Mouse (Mus musculus): ENCODE data around the gene Actbl2. TPM values are rescaled to one million over a fixed set of nuclear protein-coding genes. Genes with fewer than 3 reads are reported as not detected.

The Actbl2 gene
- polyA plus RNA-seq (2014; fragmentation: Nextera tagmentation; extraction: Ambion mirVana), result not detected in 2 replicates

DNA sequence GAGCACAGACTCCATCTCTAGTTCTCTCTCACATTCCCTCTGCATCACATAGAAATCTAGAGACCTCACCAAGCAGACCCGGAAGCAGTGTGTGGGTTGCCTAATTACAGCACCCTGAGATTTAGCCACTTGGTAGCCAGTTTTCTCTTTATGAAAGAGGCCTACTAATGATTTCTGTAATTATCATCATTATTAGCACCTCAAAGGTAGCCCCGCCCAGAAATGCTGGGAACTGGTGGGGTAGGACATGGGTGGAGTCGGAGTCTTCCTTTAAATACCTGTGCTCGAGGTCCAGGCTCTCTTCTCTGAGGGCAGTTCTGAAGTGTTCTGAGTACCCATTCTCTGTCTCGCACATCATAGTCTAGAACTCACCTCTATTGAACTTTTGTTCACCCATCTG, at the start of gene Actbl2:
TSS of gene Actbl2 (plus strand) at position 301 of the 400 bp plus-strand sequence.
- Histone ChIP-seq H3K36me3 (ENCODE audit: control insufficient read depth, insufficient read depth, low read length) (no peaks in the 10 kb centered on the region), H3K9ac (ENCODE audit: low read length) (no peak within 1 kb of the TSS), H3K4me2 (ENCODE audit: low read length) (no peak within 1 kb of the TSS), H3K27ac (replicated peaks in 1 of 2; ENCODE audit: control insufficient read depth in 1 of 2, insufficient read depth in 1 of 2, low read depth in 2 of 2, low read length in 2 of 2) (no peak within 1 kb of the TSS), H3K4me3 (ENCODE audit: control insufficient read depth in 1 of 2, insufficient read depth in 1 of 2, low read depth in 1 of 2, low read length in 2 of 2) (no peak within 1 kb of the TSS), H3K9me3 (ENCODE audit: control insufficient read depth, low read length) (no peaks in the 10 kb centered on the region), H3K27me3 (ENCODE audit: control insufficient read depth, insufficient read depth, low read length) (no peaks in the 10 kb centered on the region), H3K4me1 (ENCODE audit: control insufficient read depth in 2 of 2, insufficient read depth in 2 of 2, low read length in 2 of 2) (no peaks in the 10 kb centered on the region)
- ATAC-seq (ENCODE audit: insufficient number of reproducible peaks, insufficient read depth, low FRiP score, low read depth), result no peak
- WGBS, result 86% methylated on average over 5 of the region's 5 CpGs

DNA sequence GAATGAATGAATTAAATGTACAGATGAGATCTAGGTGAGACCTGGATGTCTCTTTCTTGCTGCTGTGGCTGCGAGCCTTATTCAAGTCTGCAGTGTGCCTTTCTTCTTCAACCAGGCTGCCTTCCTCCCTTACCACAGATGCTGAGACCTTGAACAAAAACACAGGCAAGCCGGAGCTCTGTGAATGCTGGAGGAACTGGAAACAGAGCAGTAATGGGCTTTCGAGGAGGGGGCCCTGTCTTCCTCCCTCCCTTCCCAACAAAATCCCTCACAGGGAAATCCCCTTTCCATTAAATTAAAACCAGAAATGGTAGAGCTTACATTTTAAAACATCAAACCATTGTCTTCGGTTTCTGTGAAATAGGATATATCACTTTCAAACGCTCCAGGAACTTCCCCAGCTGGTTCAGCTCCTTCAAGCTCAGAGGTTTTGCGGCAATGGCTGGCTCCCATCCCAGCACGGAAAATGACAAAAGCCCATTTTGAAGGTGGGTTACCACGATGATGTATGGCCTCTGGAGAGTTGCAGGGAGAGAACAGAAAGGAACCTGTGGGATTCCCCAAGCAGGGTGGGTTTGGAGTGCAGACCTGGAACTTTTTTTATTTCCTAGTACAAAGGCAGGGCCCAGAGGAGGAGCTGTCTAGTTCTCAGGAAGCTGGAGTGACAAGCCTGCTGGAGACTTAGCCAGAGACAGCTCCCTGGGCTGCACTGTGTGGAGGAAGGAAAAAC, 44.0 kb upstream of the Actbl2 start:
- no peak overlapping the region for H3K9ac ChIP-seq (ENCODE audit: low read length)
- H3K4me1 ChIP-seq (ENCODE audit: control insufficient read depth in 2 of 2, insufficient read depth in 2 of 2, low read length in 2 of 2), result peaks cover 0 to 2% of the 10 kb centered on the region in 2 experiments; a peak in 1 of 4 replicates
- 62% methylated on average over 8 of the region's 8 CpGs for WGBS
- no peak for ATAC-seq (ENCODE audit: insufficient number of reproducible peaks, insufficient read depth, low FRiP score, low read depth)
- no peaks in the 10 kb centered on the region for H3K27me3 ChIP-seq (ENCODE audit: control insufficient read depth, insufficient read depth, low read length)
- peak overlapping the region in 1 of 2 experiments; percentile 20; a peak in 1 of 4 replicates for H3K27ac ChIP-seq (replicated peaks in 1 of 2; ENCODE audit: control insufficient read depth in 1 of 2, insufficient read depth in 1 of 2, low read depth in 2 of 2, low read length in 2 of 2)
- H3K36me3 ChIP-seq (ENCODE audit: control insufficient read depth, insufficient read depth, low read length), result no peaks in the 10 kb centered on the region
- H3K9me3 ChIP-seq (ENCODE audit: control insufficient read depth, low read length), result no peaks in the 10 kb centered on the region
- no peak overlapping the region for H3K4me3 ChIP-seq (ENCODE audit: control insufficient read depth in 1 of 2, insufficient read depth in 1 of 2, low read depth in 1 of 2, low read length in 2 of 2)
- no peak overlapping the region for H3K4me2 ChIP-seq (ENCODE audit: low read length)

DNA sequence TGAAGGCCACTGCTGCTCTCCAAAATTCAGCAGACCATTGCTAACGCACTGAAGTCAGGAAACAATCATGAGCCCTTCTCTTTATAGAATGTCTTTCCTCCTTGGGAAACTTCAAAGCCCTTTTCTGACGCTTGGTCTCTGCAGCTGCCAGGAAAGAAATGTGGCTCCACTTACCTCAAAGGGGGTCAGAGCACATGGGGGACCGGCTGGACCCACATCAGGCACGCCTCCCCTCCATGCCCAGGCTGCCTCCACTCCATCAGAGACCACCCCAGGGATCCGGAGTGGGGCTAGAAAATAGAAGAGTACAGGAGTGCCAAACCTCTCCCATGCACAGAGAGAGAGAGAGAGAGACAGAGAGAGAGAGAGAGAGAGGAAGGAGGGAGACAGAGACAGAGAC, 26.0 kb upstream of the Actbl2 start:
- H3K27ac ChIP-seq (replicated peaks in 1 of 2; ENCODE audit: control insufficient read depth in 1 of 2, insufficient read depth in 1 of 2, low read depth in 2 of 2, low read length in 2 of 2), result no peak overlapping the region
- H3K9ac ChIP-seq (ENCODE audit: low read length), result no peak overlapping the region
- H3K4me1 ChIP-seq (ENCODE audit: control insufficient read depth in 2 of 2, insufficient read depth in 2 of 2, low read length in 2 of 2), result peaks cover 5 to 13% of the 10 kb centered on the region in 2 experiments
- ATAC-seq (ENCODE audit: insufficient number of reproducible peaks, insufficient read depth, low FRiP score, low read depth), result no peak
- H3K4me2 ChIP-seq (ENCODE audit: low read length), result no peak overlapping the region
- H3K4me3 ChIP-seq (ENCODE audit: control insufficient read depth in 1 of 2, insufficient read depth in 1 of 2, low read depth in 1 of 2, low read length in 2 of 2), result no peak overlapping the region
- H3K27me3 ChIP-seq (ENCODE audit: control insufficient read depth, insufficient read depth, low read length), result no peaks in the 10 kb centered on the region
- H3K9me3 ChIP-seq (ENCODE audit: control insufficient read depth, low read length), result no peaks in the 10 kb centered on the region
- 53% methylated on average over 5 of the region's 5 CpGs for WGBS
- no peaks in the 10 kb centered on the region for H3K36me3 ChIP-seq (ENCODE audit: control insufficient read depth, insufficient read depth, low read length)

DNA sequence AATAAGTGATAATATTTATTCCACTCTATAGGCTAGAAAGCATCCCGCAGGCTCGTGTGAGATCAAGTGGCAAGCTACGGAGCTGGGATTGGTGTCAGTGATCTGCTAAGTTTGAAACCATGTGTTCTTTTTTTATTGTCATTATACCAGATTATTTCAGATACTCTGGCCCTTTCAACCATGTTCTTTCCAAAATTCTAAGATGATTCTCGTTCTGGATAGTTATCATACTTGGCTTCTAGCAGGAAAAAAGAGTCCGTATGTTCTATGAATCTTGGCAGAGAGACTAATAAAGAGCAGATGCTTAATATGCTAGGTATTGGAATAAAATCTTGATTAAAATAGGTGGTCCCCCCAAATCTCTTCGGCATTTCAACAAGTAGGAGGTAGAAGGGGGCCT, 25.3 kb upstream of the Actbl2 start:
- WGBS, result 83% methylated on average over 6 of the region's 6 CpGs
- Histone ChIP-seq H3K27me3 (ENCODE audit: control insufficient read depth, insufficient read depth, low read length) (no peaks in the 10 kb centered on the region), H3K4me2 (ENCODE audit: low read length) (no peak overlapping the region), H3K9ac (ENCODE audit: low read length) (no peak overlapping the region), H3K4me3 (ENCODE audit: control insufficient read depth in 1 of 2, insufficient read depth in 1 of 2, low read depth in 1 of 2, low read length in 2 of 2) (no peak overlapping the region), H3K27ac (replicated peaks in 1 of 2; ENCODE audit: control insufficient read depth in 1 of 2, insufficient read depth in 1 of 2, low read depth in 2 of 2, low read length in 2 of 2) (no peak overlapping the region), H3K4me1 (ENCODE audit: control insufficient read depth in 2 of 2, insufficient read depth in 2 of 2, low read length in 2 of 2) (peaks cover 5 to 13% of the 10 kb centered on the region in 2 experiments), H3K36me3 (ENCODE audit: control insufficient read depth, insufficient read depth, low read length) (no peaks in the 10 kb centered on the region), H3K9me3 (ENCODE audit: control insufficient read depth, low read length) (no peaks in the 10 kb centered on the region)
- no peak for ATAC-seq (ENCODE audit: insufficient number of reproducible peaks, insufficient read depth, low FRiP score, low read depth)

DNA sequence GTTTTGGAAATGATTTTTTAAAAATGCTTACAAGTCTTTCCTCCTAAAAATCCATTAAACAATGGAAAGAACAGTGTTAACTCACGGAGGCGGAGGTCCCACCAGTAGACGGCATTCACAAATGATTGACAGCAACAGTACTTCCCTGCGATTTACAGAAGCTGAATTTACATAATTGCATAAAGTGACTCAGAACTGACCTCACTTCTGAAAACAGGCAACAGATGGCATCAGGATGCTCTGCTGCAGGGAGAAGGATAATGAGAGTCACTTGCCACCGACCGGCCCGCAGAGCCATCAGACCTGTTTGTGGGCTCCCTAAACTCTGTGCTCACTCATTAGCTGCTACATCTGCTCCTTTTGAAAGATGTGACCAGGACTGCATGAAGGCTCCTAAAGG, 22.4 kb upstream of the Actbl2 start:
- no peak for ATAC-seq (ENCODE audit: insufficient number of reproducible peaks, insufficient read depth, low FRiP score, low read depth)
- WGBS, result 81% methylated on average over 7 of the region's 7 CpGs

DNA sequence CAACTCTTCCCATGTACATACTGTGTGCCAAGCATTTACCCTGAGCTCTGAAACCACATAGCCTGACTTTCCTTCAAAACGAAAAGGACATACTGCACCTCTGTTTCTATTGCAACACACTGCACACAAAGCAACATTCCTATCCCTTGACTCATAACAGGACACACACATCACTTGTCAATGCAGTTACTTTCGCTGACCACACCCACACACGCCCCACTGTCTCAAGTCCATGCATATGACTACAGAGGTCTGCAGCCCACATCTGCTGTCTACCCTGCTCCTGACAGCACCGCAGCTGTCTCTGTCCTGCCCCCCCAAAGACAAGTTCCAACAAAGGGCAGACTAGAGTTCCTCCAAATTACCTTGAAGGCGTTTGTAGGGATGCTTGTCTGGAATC, 21.5 kb upstream of the Actbl2 start:
- 50% methylated on average over 5 of the region's 5 CpGs for WGBS

More for the DNA sequence above, 22.4 kb upstream of the Actbl2 start:
- H3K4me1 ChIP-seq (ENCODE audit: control insufficient read depth in 2 of 2, insufficient read depth in 2 of 2, low read length in 2 of 2), result peaks cover 9 to 11% of the 10 kb centered on the region in 2 experiments
- H3K27ac ChIP-seq (replicated peaks in 1 of 2; ENCODE audit: control insufficient read depth in 1 of 2, insufficient read depth in 1 of 2, low read depth in 2 of 2, low read length in 2 of 2), result no peak overlapping the region
- no peaks in the 10 kb centered on the region for H3K27me3 ChIP-seq (ENCODE audit: control insufficient read depth, insufficient read depth, low read length)
- no peak overlapping the region for H3K4me2 ChIP-seq (ENCODE audit: low read length)
- no peak overlapping the region for H3K4me3 ChIP-seq (ENCODE audit: control insufficient read depth in 1 of 2, insufficient read depth in 1 of 2, low read depth in 1 of 2, low read length in 2 of 2)
- H3K36me3 ChIP-seq (ENCODE audit: control insufficient read depth, insufficient read depth, low read length), result no peaks in the 10 kb centered on the region
- no peaks in the 10 kb centered on the region for H3K9me3 ChIP-seq (ENCODE audit: control insufficient read depth, low read length)
- H3K9ac ChIP-seq (ENCODE audit: low read length), result no peak overlapping the region

DNA sequence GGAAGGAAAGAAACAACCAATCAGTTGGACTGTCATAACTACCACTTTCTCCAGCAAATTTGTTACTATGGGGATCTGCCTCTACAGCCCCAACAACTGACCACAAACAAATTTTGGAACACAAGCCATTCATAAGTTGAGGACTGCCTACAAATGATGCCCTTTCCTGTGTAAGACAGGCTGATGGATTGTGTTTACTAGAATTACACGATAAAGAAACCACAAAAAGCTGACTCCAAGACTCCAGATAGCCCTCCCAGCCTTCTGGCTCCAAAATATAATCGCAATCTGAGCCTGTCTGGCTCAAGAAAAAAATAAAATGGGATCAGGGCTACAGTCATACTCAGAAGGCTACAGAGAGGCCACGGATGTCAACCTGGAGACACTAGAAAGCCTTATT, 20.2 kb upstream of the Actbl2 start:
- H3K36me3 ChIP-seq (ENCODE audit: control insufficient read depth, insufficient read depth, low read length), result no peaks in the 10 kb centered on the region

More for the DNA sequence above, 21.5 kb upstream of the Actbl2 start:
- ATAC-seq (ENCODE audit: insufficient number of reproducible peaks, insufficient read depth, low FRiP score, low read depth), result no peak
- Histone ChIP-seq H3K4me2 (ENCODE audit: low read length) (no peak overlapping the region), H3K36me3 (ENCODE audit: control insufficient read depth, insufficient read depth, low read length) (no peaks in the 10 kb centered on the region), H3K4me3 (ENCODE audit: control insufficient read depth in 1 of 2, insufficient read depth in 1 of 2, low read depth in 1 of 2, low read length in 2 of 2) (no peak overlapping the region), H3K9ac (ENCODE audit: low read length) (no peak overlapping the region), H3K4me1 (ENCODE audit: control insufficient read depth in 2 of 2, insufficient read depth in 2 of 2, low read length in 2 of 2) (peaks cover 3 to 6% of the 10 kb centered on the region in 2 experiments; a peak in 1 of 4 replicates), H3K27ac (replicated peaks in 1 of 2; ENCODE audit: control insufficient read depth in 1 of 2, insufficient read depth in 1 of 2, low read depth in 2 of 2, low read length in 2 of 2) (no peak overlapping the region), H3K27me3 (ENCODE audit: control insufficient read depth, insufficient read depth, low read length) (no peaks in the 10 kb centered on the region), H3K9me3 (ENCODE audit: control insufficient read depth, low read length) (no peaks in the 10 kb centered on the region)

More for the DNA sequence above, 20.2 kb upstream of the Actbl2 start:
- peaks cover 3 to 6% of the 10 kb centered on the region in 2 experiments; a peak in 1 of 4 replicates for H3K4me1 ChIP-seq (ENCODE audit: control insufficient read depth in 2 of 2, insufficient read depth in 2 of 2, low read length in 2 of 2)
- H3K27me3 ChIP-seq (ENCODE audit: control insufficient read depth, insufficient read depth, low read length), result no peaks in the 10 kb centered on the region
- no peaks in the 10 kb centered on the region for H3K9me3 ChIP-seq (ENCODE audit: control insufficient read depth, low read length)
- H3K9ac ChIP-seq (ENCODE audit: low read length), result no peak overlapping the region
- H3K27ac ChIP-seq (replicated peaks in 1 of 2; ENCODE audit: control insufficient read depth in 1 of 2, insufficient read depth in 1 of 2, low read depth in 2 of 2, low read length in 2 of 2), result no peak overlapping the region
- H3K4me2 ChIP-seq (ENCODE audit: low read length), result no peak overlapping the region
- no peak overlapping the region for H3K4me3 ChIP-seq (ENCODE audit: control insufficient read depth in 1 of 2, insufficient read depth in 1 of 2, low read depth in 1 of 2, low read length in 2 of 2)
- WGBS, result 66% methylated on average over 3 of the region's 3 CpGs
- ATAC-seq (ENCODE audit: insufficient number of reproducible peaks, insufficient read depth, low FRiP score, low read depth), result no peak

All from heart, embryonic 14.5 days (tissue).